Mouse (Mus musculus) spleen, postnatal 14 days (tissue): ENCODE results near the gene Lingo2.
"Not testable (repeated sequence)": the region's sequence is repeated elsewhere in the genome, so short reads cannot be mapped to it uniquely, and the experiment has no call there.

ENCODE experiments used
- DNase-seq, 2 experiments: peaks; one replicate each; pipeline ENCODE4 v3.0.0; 2021 to 2022; ENCODE audit warnings: low spot score in 2 of 2

Gene Lingo2

GRCm38 (mm10) chr4:35845140-35845539, 1106.4 kb downstream of the Lingo2 start:
- no peak for DNase-seq

- no peak for DNase-seq
Measured at GRCm38 (mm10) chr4:35844518-35844917, 1107.0 kb downstream of the Lingo2 start.

- DNase-seq: no peak
Measured at GRCm38 (mm10) chr4:35823322-35823870, 1128.2 kb downstream of the Lingo2 start.

GRCm38 (mm10) chr4:35820701-35821100, 1130.8 kb downstream of the Lingo2 start:
- DNase-seq: no peak

GRCm38 (mm10) chr4:35814698-35815097, 1136.8 kb downstream of the Lingo2 start:
- no peak for DNase-seq

GRCm38 (mm10) chr4:35807497-35808210, 1143.9 kb downstream of the Lingo2 start:
- DNase-seq: no peak

GRCm38 (mm10) chr4:35806881-35807464, 1144.6 kb downstream of the Lingo2 start:
- no peak for DNase-seq

- no peak for DNase-seq
Measured at GRCm38 (mm10) chr4:35784255-35784921, 1167.2 kb downstream of the Lingo2 start.

GRCm38 (mm10) chr4:35770810-35771209, 1180.7 kb downstream of the Lingo2 start:
- DNase-seq: no peak

GRCm38 (mm10) chr4:35766905-35767304, 1184.6 kb downstream of the Lingo2 start:
- DNase-seq: no peak

GRCm38 (mm10) chr4:35761181-35761580, 1190.4 kb downstream of the Lingo2 start:
- no peak for DNase-seq

GRCm38 (mm10) chr4:35752121-35752860, 1199.3 kb downstream of the Lingo2 start:
- DNase-seq: no peak

- no peak for DNase-seq
Measured at GRCm38 (mm10) chr4:35746693-35747092, 1204.9 kb downstream of the Lingo2 start.

GRCm38 (mm10) chr4:35724774-35725173, 1226.8 kb downstream of the Lingo2 start:
- DNase-seq: no peak

GRCm38 (mm10) chr4:35704126-35704525, 1247.4 kb downstream of the Lingo2 start:
- no peak for DNase-seq

- no peak for DNase-seq
Measured at GRCm38 (mm10) chr4:35702661-35703060, 1248.9 kb downstream of the Lingo2 start.

- DNase-seq: no peak
Measured at GRCm38 (mm10) chr4:35695137-35695522, 1256.4 kb downstream of the Lingo2 start.

GRCm38 (mm10) chr4:35694360-35695136, 1257.0 kb downstream of the Lingo2 start:
- no peak for DNase-seq

- no peak for DNase-seq
Measured at GRCm38 (mm10) chr4:35690521-35690920, 1261.0 kb downstream of the Lingo2 start.

GRCm38 (mm10) chr4:35688498-35689240, 1262.9 kb downstream of the Lingo2 start:
- not testable (repeated sequence) for DNase-seq
